ENCODE assay signal across 16 mouse cellular contexts in the genomic region with DNA sequence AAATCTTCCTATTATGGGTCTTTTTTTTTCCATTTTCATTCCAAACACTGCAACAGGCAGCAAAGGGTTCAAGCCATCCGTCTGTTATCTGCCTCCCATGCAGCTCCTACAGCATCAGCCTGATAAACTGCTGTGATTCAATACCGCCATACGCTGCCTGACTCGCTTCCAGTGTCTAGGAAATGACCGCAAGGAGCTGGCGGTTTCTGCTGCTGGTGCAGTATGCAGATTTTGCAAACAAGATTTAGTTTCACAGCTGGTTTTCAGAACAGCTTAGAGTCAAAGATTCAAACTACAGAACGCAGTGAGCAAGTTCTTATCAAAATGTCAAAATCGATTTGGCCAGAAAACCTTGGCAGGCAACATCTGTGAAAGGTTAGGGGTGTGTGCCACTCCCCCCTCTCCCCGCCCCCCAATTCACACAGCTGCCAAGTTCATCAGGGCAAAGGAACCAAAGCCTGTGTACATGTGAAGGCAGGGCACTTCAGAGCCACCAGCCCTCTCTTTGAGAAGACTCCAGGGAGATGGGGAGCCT.
A peak's percentile ranks its signal among the peaks of the same experiment; 100 is the strongest.
DNase-seq lines count a peak whose midpoint lies in the region; ATAC-seq and TF ChIP-seq lines count a peak whose summit lies in the region.
"Had no signal": no experiment of that assay in that cellular context is flagged by ENCODE, and none has a peak within 500 bp of the region (broad histone marks: within the 10 kb centered on the region; RNA-seq: fewer than 3 reads in every experiment).

No protein-coding gene starts in this region.

- H3K4me1 ChIP-seq in forebrain, embryonic 15.5 days, result peaks cover 13% of the 10 kb centered on the region
- H3K4me1 ChIP-seq in forebrain, embryonic 12.5 days, result peaks cover 38% of the 10 kb centered on the region
- peaks cover 26% of the 10 kb centered on the region for H3K4me1 ChIP-seq in embryonic facial prominence, embryonic 12.5 days
- peaks cover 18% of the 10 kb centered on the region; the same call in 1 of the 2 replicates for H3K4me1 ChIP-seq in hindbrain, postnatal 0 days (ENCODE audit: insufficient read depth, low read length)
- H3K4me1 ChIP-seq: megakaryocyte, embryonic 14.5 days had no signal

- ATAC-seq in forebrain, embryonic 15.5 days (replicated peaks), result no peak
- no peak for ATAC-seq in forebrain, embryonic 12.5 days (ENCODE audit: low FRiP score)
- no peak for ATAC-seq in embryonic facial prominence, embryonic 12.5 days (ENCODE audit: insufficient number of reproducible peaks, insufficient read depth, low FRiP score, low TSS enrichment)
- no peak for ATAC-seq in hindbrain, postnatal 0 days
- ATAC-seq: activated CD4-positive, CD25-positive, alpha-beta regulatory T cell, adult 4 months had no signal

- no peak overlapping the region for H3K9ac ChIP-seq in forebrain, embryonic 15.5 days (replicated peaks)
- no peak overlapping the region for H3K9ac ChIP-seq in forebrain, embryonic 12.5 days
- no peak overlapping the region for H3K9ac ChIP-seq in embryonic facial prominence, embryonic 12.5 days
- H3K9ac ChIP-seq in hindbrain, postnatal 0 days (replicated peaks; ENCODE audit: low read length), result no peak overlapping the region

- peak overlapping the region; percentile 31; the same call in 1 of the 2 replicates for H3K27ac ChIP-seq in forebrain, embryonic 15.5 days (replicated peaks)
- no peak overlapping the region for H3K27ac ChIP-seq in forebrain, embryonic 12.5 days
- H3K27ac ChIP-seq in embryonic facial prominence, embryonic 12.5 days, result peak overlapping the region; percentile 46; the same call in 1 of the 2 replicates
- no peak overlapping the region for H3K27ac ChIP-seq in hindbrain, postnatal 0 days

- whole genome bisulfite sequencing in forebrain, embryonic 15.5 days, result 56% methylated on average over 9 of the region's 9 CpGs
- 66% methylated on average over 9 of the region's 9 CpGs for WGBS in forebrain, embryonic 12.5 days
- 28% methylated on average over 9 of the region's 9 CpGs for WGBS in embryonic facial prominence, embryonic 12.5 days
- 32% methylated on average over 9 of the region's 9 CpGs for WGBS in hindbrain, postnatal 0 days

- peak; percentile 6 for DNase-seq in 3T3-L1 (ENCODE audit: low read depth, low spot score)
- DNase-seq in hindbrain, postnatal 0 days (ENCODE audit: low spot score), result peak; percentile 51
- DNase-seq in T-cell, adult 2 months (ENCODE audit: low spot score), result no peak
- no peak for DNase-seq in spleen, adult 18-20 months
- DNase-seq in heart, adult 18-20 months, result no peak
- DNase-seq: cerebellum, adult 9-11 months; gastrocnemius, postnatal 36 days; lung, adult 2 months; thymus, adult 18-20 months had no signal

- no peaks in the 10 kb centered on the region for H3K27me3 ChIP-seq in forebrain, embryonic 15.5 days
- H3K27me3 ChIP-seq in forebrain, embryonic 12.5 days, result no peaks in the 10 kb centered on the region
- H3K27me3 ChIP-seq in embryonic facial prominence, embryonic 12.5 days, result no peaks in the 10 kb centered on the region
- H3K27me3 ChIP-seq in hindbrain, postnatal 0 days (ENCODE audit: insufficient read depth, low read length), result no peaks in the 10 kb centered on the region

- H3K9me3 ChIP-seq in forebrain, embryonic 15.5 days, result no peaks in the 10 kb centered on the region
- no peaks in the 10 kb centered on the region for H3K9me3 ChIP-seq in forebrain, embryonic 12.5 days
- no peaks in the 10 kb centered on the region for H3K9me3 ChIP-seq in embryonic facial prominence, embryonic 12.5 days
- no peaks in the 10 kb centered on the region for H3K9me3 ChIP-seq in hindbrain, postnatal 0 days (ENCODE audit: low read length)

- TF ChIP-seq CTCF in hindbrain, postnatal 0 days (IDR thresholded peaks at IDR 0.05; ENCODE audit: low read depth), result no peak

- H3K4me3 ChIP-seq in forebrain, embryonic 15.5 days, result no peak overlapping the region
- no peak overlapping the region for H3K4me3 ChIP-seq in forebrain, embryonic 12.5 days (replicated peaks)
- no peak overlapping the region for H3K4me3 ChIP-seq in embryonic facial prominence, embryonic 12.5 days
- no peak overlapping the region for H3K4me3 ChIP-seq in hindbrain, postnatal 0 days (ENCODE audit: low read length)
- H3K4me3 ChIP-seq: erythroblast, embryonic 14.5 days; megakaryocyte, embryonic 14.5 days had no signal

- no peaks in the 10 kb centered on the region for H3K36me3 ChIP-seq in forebrain, embryonic 15.5 days
- no peaks in the 10 kb centered on the region for H3K36me3 ChIP-seq in forebrain, embryonic 12.5 days (replicated peaks)
- H3K36me3 ChIP-seq in embryonic facial prominence, embryonic 12.5 days, result no peaks in the 10 kb centered on the region
- H3K36me3 ChIP-seq in hindbrain, postnatal 0 days (ENCODE audit: insufficient read depth, low read length), result no peaks in the 10 kb centered on the region
- H3K36me3 ChIP-seq: G1E had no signal

- H3K4me2 ChIP-seq in forebrain, embryonic 15.5 days (replicated peaks), result no peak overlapping the region
- H3K4me2 ChIP-seq in forebrain, embryonic 12.5 days, result no peak overlapping the region
- peak overlapping the region; percentile 21; the same call in 1 of the 2 replicates for H3K4me2 ChIP-seq in embryonic facial prominence, embryonic 12.5 days (replicated peaks)
- no peak overlapping the region for H3K4me2 ChIP-seq in hindbrain, postnatal 0 days (ENCODE audit: low read depth, low read length)

Comparison
In these comparisons a context has a peak if more than half of its experiments do, and no peak if none do; other contexts are left out.
1. H3K27ac ChIP-seq: peak in forebrain, embryonic 15.5 days (single experiment) and embryonic facial prominence, embryonic 12.5 days (single experiment); none in forebrain, embryonic 12.5 days (single experiment) and hindbrain, postnatal 0 days (single experiment).
2. DNase-seq: peak in 3T3-L1 (single experiment) and hindbrain, postnatal 0 days (single experiment); none in T-cell, adult 2 months (single experiment), spleen, adult 18-20 months (0 of 2) and heart, adult 18-20 months (0 of 2).